Mouse (Mus musculus): ENCODE data around the gene Rab35. TPM values are rescaled to one million over a fixed set of nuclear protein-coding genes. Genes with fewer than 3 reads are reported as not detected.

Gene Rab35
- polyA plus RNA-seq, 1 experiment, result 45.9 TPM

- H3K4me3 ChIP-seq (ENCODE audit: extremely low read depth, insufficient read depth, insufficient read length), result no peak overlapping the region
- no peaks in the 10 kb centered on the region for H3K4me1 ChIP-seq (ENCODE audit: control insufficient read depth, insufficient read depth, insufficient read length)
- no peaks in the 10 kb centered on the region for H3K36me3 ChIP-seq (ENCODE audit: control insufficient read depth, insufficient read depth, low read length)
- no peak overlapping the region for H3K27ac ChIP-seq (ENCODE audit: insufficient read depth, low read length)
- WGBS, result 62% methylated on average over 3 of the region's 3 CpGs
- no peaks in the 10 kb centered on the region for H3K27me3 ChIP-seq (ENCODE audit: control insufficient read depth, insufficient read depth, low read length)
- DNase-seq (ENCODE audit: low read depth in 1 of 2, low spot score in 2 of 2), result no peak
- TF ChIP-seq POLR2A (IDR thresholded peaks at IDR 0.05; ENCODE audit: low read depth, low read length), result no peak
- TF ChIP-seq CTCF (IDR thresholded peaks at IDR 0.05; ENCODE audit: extremely low read depth, insufficient read depth, insufficient read length, insufficient replicate concordance), result no peak
These were observed 61.6 kb downstream of the Rab35 start for GRCm38 (mm10) chr5:115693271-115693670.

- WGBS, result 45% methylated on average over 6 of the region's 6 CpGs
- TF ChIP-seq CTCF (IDR thresholded peaks at IDR 0.05; ENCODE audit: extremely low read depth, insufficient read depth, insufficient read length, insufficient replicate concordance) (no peak), POLR2A (IDR thresholded peaks at IDR 0.05; ENCODE audit: low read depth, low read length) (no peak)
- Histone ChIP-seq H3K4me1 (ENCODE audit: control insufficient read depth, insufficient read depth, insufficient read length) (no peaks in the 10 kb centered on the region), H3K36me3 (ENCODE audit: control insufficient read depth, insufficient read depth, low read length) (no peaks in the 10 kb centered on the region), H3K27ac (ENCODE audit: insufficient read depth, low read length) (no peak overlapping the region), H3K27me3 (ENCODE audit: control insufficient read depth, insufficient read depth, low read length) (no peaks in the 10 kb centered on the region), H3K4me3 (ENCODE audit: extremely low read depth, insufficient read depth, insufficient read length) (no peak overlapping the region)
- DNase-seq (ENCODE audit: low read depth in 1 of 2, low spot score in 2 of 2), result no peak
These were observed 63.6 kb downstream of the Rab35 start for GRCm38 (mm10) chr5:115695191-115695770.

- Histone ChIP-seq H3K36me3 (ENCODE audit: control insufficient read depth, insufficient read depth, low read length) (no peaks in the 10 kb centered on the region), H3K4me3 (ENCODE audit: extremely low read depth, insufficient read depth, insufficient read length) (no peak overlapping the region), H3K27me3 (ENCODE audit: control insufficient read depth, insufficient read depth, low read length) (no peaks in the 10 kb centered on the region), H3K4me1 (ENCODE audit: control insufficient read depth, insufficient read depth, insufficient read length) (no peaks in the 10 kb centered on the region), H3K27ac (ENCODE audit: insufficient read depth, low read length) (no peak overlapping the region)
- DNase-seq (ENCODE audit: low read depth in 1 of 2, low spot score in 2 of 2), result no peak
- no peak for TF ChIP-seq CTCF (IDR thresholded peaks at IDR 0.05; ENCODE audit: extremely low read depth, insufficient read depth, insufficient read length, insufficient replicate concordance)
- TF ChIP-seq POLR2A (IDR thresholded peaks at IDR 0.05; ENCODE audit: low read depth, low read length), result no peak
- WGBS, result 90% methylated on average over 5 of the region's 5 CpGs
These were observed 65.1 kb downstream of the Rab35 start for GRCm38 (mm10) chr5:115696811-115697210.

Other genes starting within 250 kb of the Rab35 start
- 0.47 and 1.1 TPM in 2 replicates for gene Msi1, start 202.3 kb upstream of the Rab35 start, polyA plus RNA-seq (2012; rRNA removed)
- gene Pla2g1b, start 165.6 kb upstream of the Rab35 start, polyA plus RNA-seq (2012; rRNA removed), result 284 and 435 TPM in 2 replicates
- 19.6 and 28.2 TPM in 2 replicates for gene Sirt4, start 147.2 kb upstream of the Rab35 start, polyA plus RNA-seq (2012; rRNA removed)
- gene Pxn, start 125.2 kb upstream of the Rab35 start, polyA plus RNA-seq (2012; rRNA removed), result 63.8 and 76.1 TPM in 2 replicates
- gene Rplp0, start 72.4 kb upstream of the Rab35 start, polyA plus RNA-seq (2012; rRNA removed), result 2,439 and 2,476 TPM in 2 replicates
- gene Gcn1l1, start 66.7 kb upstream of the Rab35 start, polyA plus RNA-seq (2012; rRNA removed), result 48.3 and 61.8 TPM in 2 replicates
- gene Bicdl1, start 99.7 kb downstream of the Rab35 start, polyA plus RNA-seq (2012; rRNA removed), result 18.0 and 23.9 TPM in 2 replicates
- 6.3 and 7.8 TPM in 2 replicates for gene Cit, start 213.4 kb downstream of the Rab35 start, polyA plus RNA-seq (2012; rRNA removed)

All from spleen, adult 2 months (tissue).